Mouse (Mus musculus): ENCODE data around the gene Nr3c2. TPM values are rescaled to one million over a fixed set of nuclear protein-coding genes. Genes with fewer than 3 reads are reported as not detected.

The Nr3c2 gene
- total RNA-seq, 1 experiment = 1.4 TPM

DNA sequence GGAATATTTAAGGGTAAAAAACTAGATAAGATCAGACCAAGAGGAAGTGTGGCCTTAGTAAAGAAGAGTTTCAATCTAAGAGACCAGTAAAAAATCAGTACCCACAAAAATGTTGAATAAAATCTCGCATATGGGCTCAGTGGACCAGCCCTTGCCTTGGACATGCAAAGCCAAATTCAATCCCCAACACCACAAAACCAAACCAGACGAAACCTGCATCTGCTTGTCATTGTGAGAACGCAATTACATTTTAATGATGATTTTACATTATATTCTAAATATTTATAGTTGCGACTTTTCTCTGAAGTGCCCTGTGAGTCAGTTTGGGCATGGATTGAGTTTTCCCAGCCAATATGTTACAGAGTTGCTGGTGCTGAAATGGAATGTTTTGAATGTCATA, 183.4 kb downstream of the Nr3c2 start:
- DNase-seq (ENCODE audit: low read depth, low spot score) = no peak
- Histone ChIP-seq H3K27ac (ENCODE audit: insufficient read depth, low read depth, low read length, poor library complexity, severe bottlenecking) (no peak overlapping the region), H3K9me3 (ENCODE audit: control insufficient read depth, insufficient read depth, low read depth, low read length) (no peaks in the 10 kb centered on the region), H3K4me3 (ENCODE audit: insufficient read depth in 1 of 2, low read depth in 1 of 2, low read length in 2 of 2, poor library complexity in 1 of 2, severe bottlenecking in 1 of 2) (no peak overlapping the region), H3K4me1 (ENCODE audit: control insufficient read depth in 2 of 2, insufficient read depth in 2 of 2, low read length in 2 of 2, poor library complexity in 1 of 2) (no peaks in the 10 kb centered on the region), H3K9ac (ENCODE audit: insufficient read depth, low read depth, low read length, poor library complexity, severe bottlenecking) (no peak overlapping the region), H3K36me3 (ENCODE audit: control insufficient read depth, insufficient read depth, low read length, poor library complexity, severe bottlenecking) (no peaks in the 10 kb centered on the region)
- TF ChIP-seq HCFC1 (IDR thresholded peaks at IDR 0.05; ENCODE audit: borderline replicate concordance, insufficient read depth, low read length) (no peak), ZC3H11A (IDR thresholded peaks at IDR 0.05; ENCODE audit: borderline replicate concordance, low read depth, low read length) (no peak), MAFK (IDR thresholded peaks at IDR 0.05; ENCODE audit: insufficient read depth, low read depth, low read length) (no peak), ZNF384 (IDR thresholded peaks at IDR 0.05; ENCODE audit: low read depth, low read length) (no peak), CHD2 (IDR thresholded peaks at IDR 0.05; ENCODE audit: low read depth, low read length) (no peak)
- in situ Hi-C loops (cut with MboI; ENCODE audit: low sequenced_read_pairs in 2 of 2, unreplicated experiment in 2 of 2) = no loop called here

DNA sequence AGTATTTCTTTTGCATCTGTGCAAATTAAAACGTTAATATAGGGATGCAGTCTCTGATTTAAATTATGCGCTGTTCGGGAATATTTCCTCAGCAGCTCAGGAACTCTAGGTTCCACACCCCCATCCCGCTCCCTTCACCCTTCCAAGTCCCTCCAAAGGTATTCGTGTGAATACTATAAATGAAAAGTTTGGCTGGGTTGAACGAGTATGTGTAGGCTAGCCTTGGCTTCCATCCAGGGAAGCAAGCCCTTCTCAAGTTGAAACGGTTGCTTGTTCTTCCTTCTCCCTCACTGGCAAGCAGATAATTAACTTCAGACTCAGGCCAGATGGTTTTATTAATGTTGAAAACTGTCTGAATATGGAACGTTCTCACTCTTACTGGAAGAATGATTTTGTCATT, 186.8 kb downstream of the Nr3c2 start:
- TF ChIP-seq HCFC1 (IDR thresholded peaks at IDR 0.05; ENCODE audit: borderline replicate concordance, insufficient read depth, low read length) (no peak), ZC3H11A (IDR thresholded peaks at IDR 0.05; ENCODE audit: borderline replicate concordance, low read depth, low read length) (no peak), CHD2 (IDR thresholded peaks at IDR 0.05; ENCODE audit: low read depth, low read length) (no peak), ZNF384 (IDR thresholded peaks at IDR 0.05; ENCODE audit: low read depth, low read length) (no peak), MAFK (IDR thresholded peaks at IDR 0.05; ENCODE audit: insufficient read depth, low read depth, low read length) (no peak)
- no peak for DNase-seq (ENCODE audit: low read depth, low spot score)
- in situ Hi-C loops (cut with MboI; ENCODE audit: low sequenced_read_pairs in 2 of 2, unreplicated experiment in 2 of 2) = no loop called here
- H3K9me3 ChIP-seq (ENCODE audit: control insufficient read depth, insufficient read depth, low read depth, low read length) = no peaks in the 10 kb centered on the region
- H3K27ac ChIP-seq (ENCODE audit: insufficient read depth, low read depth, low read length, poor library complexity, severe bottlenecking) = no peak overlapping the region
- H3K4me1 ChIP-seq (ENCODE audit: control insufficient read depth in 2 of 2, insufficient read depth in 2 of 2, low read length in 2 of 2, poor library complexity in 1 of 2) = no peaks in the 10 kb centered on the region
- H3K4me3 ChIP-seq (ENCODE audit: insufficient read depth in 1 of 2, low read depth in 1 of 2, low read length in 2 of 2, poor library complexity in 1 of 2, severe bottlenecking in 1 of 2) = no peak overlapping the region
- no peak overlapping the region for H3K9ac ChIP-seq (ENCODE audit: insufficient read depth, low read depth, low read length, poor library complexity, severe bottlenecking)
- H3K36me3 ChIP-seq (ENCODE audit: control insufficient read depth, insufficient read depth, low read length, poor library complexity, severe bottlenecking) = no peaks in the 10 kb centered on the region

DNA sequence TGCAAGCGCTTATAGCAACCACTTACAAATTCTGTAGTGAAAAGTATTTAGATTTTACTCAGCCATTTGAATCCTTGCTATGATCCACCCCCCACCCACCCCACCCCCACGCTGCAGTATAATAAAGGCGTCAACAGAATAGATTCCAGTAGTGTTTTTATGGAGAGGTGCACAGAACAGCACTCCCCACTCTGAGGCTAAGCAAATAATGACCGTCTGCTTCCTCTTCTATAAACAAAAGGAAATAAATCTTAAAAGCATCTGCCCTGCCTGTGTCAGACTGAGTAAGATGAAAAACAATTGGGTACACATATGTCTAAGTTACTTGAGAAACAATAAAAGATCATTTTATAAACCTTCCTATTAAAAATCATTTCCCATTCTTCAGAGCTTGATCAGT, 197.5 kb downstream of the Nr3c2 start:
- TF ChIP-seq CHD2 (IDR thresholded peaks at IDR 0.05; ENCODE audit: low read depth, low read length) = no peak
- TF ChIP-seq MAFK (IDR thresholded peaks at IDR 0.05; ENCODE audit: insufficient read depth, low read depth, low read length) = no peak
- no peak for TF ChIP-seq ZC3H11A (IDR thresholded peaks at IDR 0.05; ENCODE audit: borderline replicate concordance, low read depth, low read length)
- TF ChIP-seq ZNF384 (IDR thresholded peaks at IDR 0.05; ENCODE audit: low read depth, low read length) = no peak
- H3K4me3 ChIP-seq (ENCODE audit: insufficient read depth in 1 of 2, low read depth in 1 of 2, low read length in 2 of 2, poor library complexity in 1 of 2, severe bottlenecking in 1 of 2) = no peak overlapping the region
- in situ Hi-C loops (cut with MboI; ENCODE audit: low sequenced_read_pairs in 2 of 2, unreplicated experiment in 2 of 2) = no loop called here
- H3K27ac ChIP-seq (ENCODE audit: insufficient read depth, low read depth, low read length, poor library complexity, severe bottlenecking) = no peak overlapping the region
- no peak overlapping the region for H3K9ac ChIP-seq (ENCODE audit: insufficient read depth, low read depth, low read length, poor library complexity, severe bottlenecking)
- no peaks in the 10 kb centered on the region for H3K9me3 ChIP-seq (ENCODE audit: control insufficient read depth, insufficient read depth, low read depth, low read length)
- H3K36me3 ChIP-seq (ENCODE audit: control insufficient read depth, insufficient read depth, low read length, poor library complexity, severe bottlenecking) = no peaks in the 10 kb centered on the region
- DNase-seq (ENCODE audit: low read depth, low spot score) = no peak
- H3K4me1 ChIP-seq (ENCODE audit: control insufficient read depth in 2 of 2, insufficient read depth in 2 of 2, low read length in 2 of 2, poor library complexity in 1 of 2) = no peaks in the 10 kb centered on the region

DNA sequence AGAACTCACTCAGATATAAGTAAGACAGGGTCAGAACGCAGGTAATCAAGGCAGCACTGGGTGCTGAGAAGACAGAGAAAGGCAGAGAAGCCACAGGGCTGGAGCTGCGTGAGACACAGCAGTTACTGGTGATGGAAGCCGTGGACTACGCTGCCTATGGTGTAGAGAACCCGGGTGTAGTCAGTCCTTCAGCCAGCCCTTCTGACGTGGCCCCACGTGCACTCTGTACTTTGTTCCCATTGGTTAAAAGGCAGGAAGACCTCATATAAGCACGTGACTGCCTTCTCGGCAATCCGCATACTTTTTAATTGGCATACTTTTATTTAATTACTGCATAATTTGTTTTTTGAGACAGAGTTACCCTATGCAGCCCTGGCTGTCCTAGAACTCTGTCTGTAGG, 198.9 kb downstream of the Nr3c2 start:
- in situ Hi-C loops (cut with MboI; ENCODE audit: low sequenced_read_pairs in 2 of 2, unreplicated experiment in 2 of 2) = no loop called here
- Histone ChIP-seq H3K27ac (ENCODE audit: insufficient read depth, low read depth, low read length, poor library complexity, severe bottlenecking) (no peak overlapping the region), H3K9me3 (ENCODE audit: control insufficient read depth, insufficient read depth, low read depth, low read length) (no peaks in the 10 kb centered on the region), H3K4me1 (ENCODE audit: control insufficient read depth in 2 of 2, insufficient read depth in 2 of 2, low read length in 2 of 2, poor library complexity in 1 of 2) (no peaks in the 10 kb centered on the region), H3K4me3 (ENCODE audit: insufficient read depth in 1 of 2, low read depth in 1 of 2, low read length in 2 of 2, poor library complexity in 1 of 2, severe bottlenecking in 1 of 2) (no peak overlapping the region), H3K36me3 (ENCODE audit: control insufficient read depth, insufficient read depth, low read length, poor library complexity, severe bottlenecking) (no peaks in the 10 kb centered on the region), H3K9ac (ENCODE audit: insufficient read depth, low read depth, low read length, poor library complexity, severe bottlenecking) (no peak overlapping the region)
- DNase-seq (ENCODE audit: low read depth, low spot score) = no peak
- TF ChIP-seq ZC3H11A (IDR thresholded peaks at IDR 0.05; ENCODE audit: borderline replicate concordance, low read depth, low read length) = no peak
- TF ChIP-seq CHD2 (IDR thresholded peaks at IDR 0.05; ENCODE audit: low read depth, low read length) = no peak
- TF ChIP-seq HCFC1 (IDR thresholded peaks at IDR 0.05; ENCODE audit: borderline replicate concordance, insufficient read depth, low read length) = no peak
- TF ChIP-seq ZNF384 (IDR thresholded peaks at IDR 0.05; ENCODE audit: low read depth, low read length) = no peak
- TF ChIP-seq MAFK (IDR thresholded peaks at IDR 0.05; ENCODE audit: insufficient read depth, low read depth, low read length) = no peak

DNA sequence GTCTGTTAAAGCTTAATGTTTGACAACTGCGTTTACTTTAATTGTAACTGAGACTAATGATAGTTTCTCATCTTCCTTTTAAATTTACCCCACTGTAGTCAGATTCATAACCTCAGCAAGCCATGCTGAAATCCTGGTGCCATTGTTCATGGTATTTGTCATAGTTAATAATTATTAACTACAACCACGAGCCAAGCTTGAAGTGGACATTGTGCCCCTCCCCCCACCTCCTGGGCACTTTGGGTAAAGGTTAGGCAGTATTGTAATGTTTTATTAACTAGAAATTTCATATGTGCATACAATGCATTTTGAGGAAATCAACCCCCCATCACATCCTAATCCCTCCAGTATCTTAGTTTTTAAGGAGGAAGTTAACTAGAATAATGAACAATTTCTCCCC, 201.1 kb downstream of the Nr3c2 start:
- no peaks in the 10 kb centered on the region for H3K9me3 ChIP-seq (ENCODE audit: control insufficient read depth, insufficient read depth, low read depth, low read length)
- no peaks in the 10 kb centered on the region for H3K4me1 ChIP-seq (ENCODE audit: control insufficient read depth in 2 of 2, insufficient read depth in 2 of 2, low read length in 2 of 2, poor library complexity in 1 of 2)
- in situ Hi-C loops (cut with MboI; ENCODE audit: low sequenced_read_pairs in 2 of 2, unreplicated experiment in 2 of 2) = no loop called here
- no peak overlapping the region for H3K9ac ChIP-seq (ENCODE audit: insufficient read depth, low read depth, low read length, poor library complexity, severe bottlenecking)
- H3K4me3 ChIP-seq (ENCODE audit: insufficient read depth in 1 of 2, low read depth in 1 of 2, low read length in 2 of 2, poor library complexity in 1 of 2, severe bottlenecking in 1 of 2) = no peak overlapping the region
- no peak for DNase-seq (ENCODE audit: low read depth, low spot score)
- H3K27ac ChIP-seq (ENCODE audit: insufficient read depth, low read depth, low read length, poor library complexity, severe bottlenecking) = no peak overlapping the region
- no peak for TF ChIP-seq MAFK (IDR thresholded peaks at IDR 0.05; ENCODE audit: insufficient read depth, low read depth, low read length)
- TF ChIP-seq HCFC1 (IDR thresholded peaks at IDR 0.05; ENCODE audit: borderline replicate concordance, insufficient read depth, low read length) = no peak
- no peaks in the 10 kb centered on the region for H3K36me3 ChIP-seq (ENCODE audit: control insufficient read depth, insufficient read depth, low read length, poor library complexity, severe bottlenecking)
